Mouse (Mus musculus): Measurements from ENCODE around the gene Gm20388. TPM values are rescaled to one million over a fixed set of nuclear protein-coding genes. Genes with fewer than 3 reads are reported as not detected.

The Gm20388 gene
- polyA plus RNA-seq, 1 experiment from 2014 or later, result 5.5 TPM

- DNase-seq (ENCODE audit: extremely low spot score, low spot score), result no peak
- 71% methylated on average over 20 of the region's 20 CpGs for WGBS
Measured at GRCm38 (mm10) chr8:121675701-121676100, 1765.1 kb downstream of the Gm20388 start.

GRCm38 (mm10) chr8:121678696-121679095 lies 1768.1 kb downstream of the Gm20388 start:
- Histone ChIP-seq H3K27ac (no peak overlapping the region), H3K36me3 (replicated peaks) (no peaks in the 10 kb centered on the region), H3K27me3 (ENCODE audit: poor library complexity, severe bottlenecking) (no peaks in the 10 kb centered on the region), H3K4me1 (no peaks in the 10 kb centered on the region; the same call in 1 of the 2 replicates), H3K4me3 (no peak overlapping the region), H3K9me3 (no peaks in the 10 kb centered on the region)
- WGBS, result 60% methylated on average over 5 of the region's 5 CpGs
- no peak for DNase-seq (ENCODE audit: extremely low spot score, low spot score)

More at GRCm38 (mm10) chr8:121675701-121676100, 1765.1 kb downstream of the Gm20388 start:
- Histone ChIP-seq H3K36me3 (replicated peaks) (no peaks in the 10 kb centered on the region), H3K4me3 (no peak overlapping the region), H3K9me3 (no peaks in the 10 kb centered on the region), H3K27me3 (ENCODE audit: poor library complexity, severe bottlenecking) (no peaks in the 10 kb centered on the region), H3K4me1 (no peaks in the 10 kb centered on the region), H3K27ac (0 out of 2 replicates have a peak overlapping the region, but pooled peaks have one; percentile 15)

- no peaks in the 10 kb centered on the region; the same call in 1 of the 2 replicates for H3K4me1 ChIP-seq
- no peak overlapping the region for H3K27ac ChIP-seq
- H3K27me3 ChIP-seq (ENCODE audit: poor library complexity, severe bottlenecking), result no peaks in the 10 kb centered on the region
- WGBS, result 85% methylated on average over 4 of the region's 4 CpGs
- no peaks in the 10 kb centered on the region for H3K36me3 ChIP-seq (replicated peaks)
- no peak for DNase-seq (ENCODE audit: extremely low spot score, low spot score)
- H3K4me3 ChIP-seq, result no peak overlapping the region
- H3K9me3 ChIP-seq, result no peaks in the 10 kb centered on the region
Measured at GRCm38 (mm10) chr8:121680896-121681295, 1770.3 kb downstream of the Gm20388 start.

- H3K4me1 ChIP-seq, result no peaks in the 10 kb centered on the region; the same call in 1 of the 2 replicates
- 59% methylated on average over 10 of the region's 10 CpGs for WGBS
- H3K27ac ChIP-seq, result no peak overlapping the region
- H3K27me3 ChIP-seq (ENCODE audit: poor library complexity, severe bottlenecking), result no peaks in the 10 kb centered on the region
- no peaks in the 10 kb centered on the region for H3K36me3 ChIP-seq (replicated peaks)
- DNase-seq (ENCODE audit: extremely low spot score, low spot score), result no peak
- H3K4me3 ChIP-seq, result no peak overlapping the region
- no peaks in the 10 kb centered on the region for H3K9me3 ChIP-seq
Measured at GRCm38 (mm10) chr8:121681457-121681856, 1770.8 kb downstream of the Gm20388 start.

GRCm38 (mm10) chr8:121683083-121683832 lies 1772.6 kb downstream of the Gm20388 start:
- Histone ChIP-seq H3K4me3 (no peak overlapping the region), H3K27me3 (ENCODE audit: poor library complexity, severe bottlenecking) (no peaks in the 10 kb centered on the region), H3K4me1 (peaks cover 10% of the 10 kb centered on the region), H3K9me3 (no peaks in the 10 kb centered on the region), H3K27ac (no peak overlapping the region), H3K36me3 (replicated peaks) (no peaks in the 10 kb centered on the region)
- DNase-seq (ENCODE audit: extremely low spot score, low spot score), result no peak
- 86% methylated on average over 10 of the region's 10 CpGs for WGBS

- no peaks in the 10 kb centered on the region for H3K36me3 ChIP-seq (replicated peaks)
- no peak overlapping the region for H3K4me3 ChIP-seq
- peaks cover 19% of the 10 kb centered on the region for H3K4me1 ChIP-seq
- DNase-seq (ENCODE audit: extremely low spot score, low spot score), result peak; percentile 46
- H3K27me3 ChIP-seq (ENCODE audit: poor library complexity, severe bottlenecking), result no peaks in the 10 kb centered on the region
- no peak overlapping the region for H3K27ac ChIP-seq
- WGBS, result 24% methylated on average over 4 of the region's 4 CpGs
- H3K9me3 ChIP-seq, result no peaks in the 10 kb centered on the region
Measured at GRCm38 (mm10) chr8:121685419-121685818, 1774.8 kb downstream of the Gm20388 start.

GRCm38 (mm10) chr8:121687455-121688161 lies 1777.0 kb downstream of the Gm20388 start:
- H3K4me1 ChIP-seq, result peaks cover 19% of the 10 kb centered on the region
- H3K27ac ChIP-seq, result peak overlapping the region; percentile 49
- no peaks in the 10 kb centered on the region for H3K36me3 ChIP-seq (replicated peaks)
- no peak overlapping the region for H3K4me3 ChIP-seq
- WGBS, result 56% methylated on average over 14 of the region's 14 CpGs
- no peaks in the 10 kb centered on the region for H3K27me3 ChIP-seq (ENCODE audit: poor library complexity, severe bottlenecking)
- peak; percentile 35 for DNase-seq (ENCODE audit: extremely low spot score, low spot score)
- H3K9me3 ChIP-seq, result no peaks in the 10 kb centered on the region

GRCm38 (mm10) chr8:121688496-121688895 lies 1777.9 kb downstream of the Gm20388 start:
- 38% methylated on average over 5 of the region's 5 CpGs for whole genome bisulfite sequencing

GRCm38 (mm10) chr8:121694453-121694852 lies 1783.8 kb downstream of the Gm20388 start:
- no peak overlapping the region for H3K27ac ChIP-seq
- H3K27me3 ChIP-seq (ENCODE audit: poor library complexity, severe bottlenecking), result no peaks in the 10 kb centered on the region
- H3K36me3 ChIP-seq (replicated peaks), result no peaks in the 10 kb centered on the region
- H3K9me3 ChIP-seq, result no peaks in the 10 kb centered on the region
- DNase-seq (ENCODE audit: extremely low spot score, low spot score), result peak; percentile 45
- H3K4me3 ChIP-seq, result no peak overlapping the region
- 56% methylated on average over 4 of the region's 4 CpGs for WGBS
- H3K4me1 ChIP-seq, result peaks cover 19% of the 10 kb centered on the region

More at GRCm38 (mm10) chr8:121688496-121688895, 1777.9 kb downstream of the Gm20388 start:
- Histone ChIP-seq H3K4me1 (peaks cover 19% of the 10 kb centered on the region), H3K27ac (peak overlapping the region; percentile 49), H3K4me3 (no peak overlapping the region), H3K9me3 (no peaks in the 10 kb centered on the region), H3K27me3 (ENCODE audit: poor library complexity, severe bottlenecking) (no peaks in the 10 kb centered on the region), H3K36me3 (replicated peaks) (no peaks in the 10 kb centered on the region)
- DNase-seq (ENCODE audit: extremely low spot score, low spot score), result no peak

GRCm38 (mm10) chr8:121695585-121696184 lies 1785.0 kb downstream of the Gm20388 start:
- 89% methylated on average over 6 of the region's 6 CpGs for WGBS

GRCm38 (mm10) chr8:121697735-121698614 lies 1787.3 kb downstream of the Gm20388 start:
- Histone ChIP-seq H3K36me3 (replicated peaks) (no peaks in the 10 kb centered on the region), H3K9me3 (no peaks in the 10 kb centered on the region), H3K4me1 (peaks cover 19% of the 10 kb centered on the region), H3K4me3 (peak overlapping the region; percentile 42), H3K27me3 (ENCODE audit: poor library complexity, severe bottlenecking) (no peaks in the 10 kb centered on the region), H3K27ac (peak overlapping the region; percentile 78)
- DNase-seq (ENCODE audit: extremely low spot score, low spot score), result peak; percentile 46
- 2% methylated on average over 17 of the region's 17 CpGs for WGBS

More at GRCm38 (mm10) chr8:121695585-121696184, 1785.0 kb downstream of the Gm20388 start:
- no peak for DNase-seq (ENCODE audit: extremely low spot score, low spot score)
- Histone ChIP-seq H3K9me3 (no peaks in the 10 kb centered on the region), H3K4me3 (no peak overlapping the region), H3K36me3 (replicated peaks) (no peaks in the 10 kb centered on the region), H3K4me1 (peaks cover 19% of the 10 kb centered on the region), H3K27me3 (ENCODE audit: poor library complexity, severe bottlenecking) (no peaks in the 10 kb centered on the region), H3K27ac (no peak overlapping the region)

- Histone ChIP-seq H3K27ac (peak overlapping the region; percentile 78), H3K4me1 (peaks cover 19% of the 10 kb centered on the region), H3K27me3 (ENCODE audit: poor library complexity, severe bottlenecking) (no peaks in the 10 kb centered on the region), H3K36me3 (replicated peaks) (no peaks in the 10 kb centered on the region), H3K9me3 (no peaks in the 10 kb centered on the region), H3K4me3 (peak overlapping the region; percentile 42)
- WGBS, result 8% methylated on average over 9 of the region's 9 CpGs
- no peak for DNase-seq (ENCODE audit: extremely low spot score, low spot score)
Measured at GRCm38 (mm10) chr8:121698615-121699101, 1788.0 kb downstream of the Gm20388 start.
